Mouse (Mus musculus): ENCODE data around the gene Cacna1c. TPM values are rescaled to one million over a fixed set of nuclear protein-coding genes. Genes with fewer than 3 reads are reported as not detected.

Cacna1c gene
- polyA plus RNA-seq, 1 experiment from 2014 or later = 2.8 TPM

DNA sequence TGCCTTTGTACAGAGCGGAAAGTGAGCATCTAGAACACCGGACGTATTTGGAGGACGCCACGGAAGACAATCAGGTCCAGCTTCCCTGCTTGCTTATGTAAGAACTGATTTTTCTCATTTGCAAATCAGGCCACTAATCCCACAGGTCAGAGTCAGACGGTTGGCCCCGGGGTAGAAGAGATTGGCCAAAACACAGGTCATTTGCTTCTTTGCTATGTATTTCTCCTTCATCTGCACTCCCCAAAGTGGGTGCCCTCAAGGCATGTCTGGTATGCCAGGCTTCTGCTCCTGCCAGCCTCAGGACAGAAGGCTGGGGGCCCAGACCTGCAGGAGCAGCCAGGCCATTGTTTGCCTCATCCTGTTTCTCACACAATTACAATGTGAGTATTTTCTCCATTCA lies 328.8 kb downstream of the Cacna1c start:
- DNase-seq (ENCODE audit: low spot score) = no peak
- Histone ChIP-seq H3K4me3 (no peak overlapping the region), H3K36me3 (no peaks in the 10 kb centered on the region), H3K27ac (no peak overlapping the region), H3K9me3 (no peaks in the 10 kb centered on the region), H3K27me3 (ENCODE audit: insufficient read depth, poor library complexity, severe bottlenecking) (no peaks in the 10 kb centered on the region), H3K4me1 (replicated peaks) (peaks cover 32% of the 10 kb centered on the region)
- 88% methylated on average over 7 of the region's 7 CpGs for WGBS

DNA sequence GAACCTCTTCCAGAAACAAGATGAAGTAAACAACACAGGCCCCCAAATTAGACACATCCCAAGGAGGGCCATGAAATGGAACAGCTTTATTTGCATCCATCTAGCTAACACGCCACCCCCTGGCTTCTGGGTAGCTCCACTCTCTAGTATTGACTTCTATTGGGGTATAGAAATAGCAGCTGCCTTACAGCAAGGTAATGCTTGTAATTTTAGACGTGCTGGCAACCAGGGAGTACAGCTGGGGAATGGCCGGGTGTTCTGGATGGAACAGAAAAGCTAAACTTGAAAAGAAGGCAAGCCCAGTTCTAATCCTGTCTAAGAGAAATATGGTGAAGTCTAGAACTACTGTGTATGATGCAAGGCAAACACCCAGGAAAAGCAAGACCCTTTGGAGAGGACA lies 329.3 kb downstream of the Cacna1c start:
- H3K4me3 ChIP-seq = no peak overlapping the region
- no peaks in the 10 kb centered on the region for H3K27me3 ChIP-seq (ENCODE audit: insufficient read depth, poor library complexity, severe bottlenecking)
- H3K27ac ChIP-seq = no peak overlapping the region
- WGBS = 84% methylated on average over 3 of the region's 3 CpGs
- no peaks in the 10 kb centered on the region for H3K9me3 ChIP-seq
- no peak for DNase-seq (ENCODE audit: low spot score)
- H3K36me3 ChIP-seq = no peaks in the 10 kb centered on the region
- H3K4me1 ChIP-seq (replicated peaks) = peaks cover 35% of the 10 kb centered on the region

DNA sequence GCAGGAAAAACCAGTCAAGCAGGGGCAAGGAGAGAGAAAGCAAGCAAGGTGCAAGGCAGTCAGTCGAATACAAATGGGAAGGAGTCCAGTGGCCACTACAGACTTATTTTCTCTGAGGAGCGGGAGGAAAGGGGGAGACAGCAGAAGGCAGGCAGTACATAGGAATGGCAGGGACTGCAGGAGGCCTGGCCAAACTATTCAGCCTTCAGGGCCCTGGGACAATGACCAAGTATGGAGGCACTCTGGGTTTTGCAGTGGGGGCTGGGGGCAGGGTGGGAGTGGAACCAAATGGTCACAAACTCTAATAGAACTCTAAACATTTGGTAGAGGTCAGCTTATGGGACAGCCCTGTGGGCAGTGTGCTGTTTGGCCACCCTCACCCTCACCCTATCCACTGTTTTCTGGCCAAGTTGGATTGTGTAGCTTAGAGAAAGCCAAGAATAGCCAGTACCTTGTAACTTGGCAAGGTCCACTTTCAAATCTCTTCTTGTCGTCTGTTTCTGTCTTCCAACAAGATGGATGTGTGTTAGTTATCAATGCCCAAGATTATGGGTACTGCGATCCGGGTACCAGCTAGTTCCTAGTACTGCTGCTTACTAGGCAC lies 330.3 kb downstream of the Cacna1c start:
- DNase-seq (ENCODE audit: low spot score) = no peak
- Histone ChIP-seq H3K27ac (no peak overlapping the region), H3K4me3 (no peak overlapping the region), H3K36me3 (no peaks in the 10 kb centered on the region), H3K9me3 (no peaks in the 10 kb centered on the region), H3K4me1 (replicated peaks) (peaks cover 34% of the 10 kb centered on the region), H3K27me3 (ENCODE audit: insufficient read depth, poor library complexity, severe bottlenecking) (no peaks in the 10 kb centered on the region)
- WGBS = 78% methylated on average over 5 of the region's 5 CpGs

DNA sequence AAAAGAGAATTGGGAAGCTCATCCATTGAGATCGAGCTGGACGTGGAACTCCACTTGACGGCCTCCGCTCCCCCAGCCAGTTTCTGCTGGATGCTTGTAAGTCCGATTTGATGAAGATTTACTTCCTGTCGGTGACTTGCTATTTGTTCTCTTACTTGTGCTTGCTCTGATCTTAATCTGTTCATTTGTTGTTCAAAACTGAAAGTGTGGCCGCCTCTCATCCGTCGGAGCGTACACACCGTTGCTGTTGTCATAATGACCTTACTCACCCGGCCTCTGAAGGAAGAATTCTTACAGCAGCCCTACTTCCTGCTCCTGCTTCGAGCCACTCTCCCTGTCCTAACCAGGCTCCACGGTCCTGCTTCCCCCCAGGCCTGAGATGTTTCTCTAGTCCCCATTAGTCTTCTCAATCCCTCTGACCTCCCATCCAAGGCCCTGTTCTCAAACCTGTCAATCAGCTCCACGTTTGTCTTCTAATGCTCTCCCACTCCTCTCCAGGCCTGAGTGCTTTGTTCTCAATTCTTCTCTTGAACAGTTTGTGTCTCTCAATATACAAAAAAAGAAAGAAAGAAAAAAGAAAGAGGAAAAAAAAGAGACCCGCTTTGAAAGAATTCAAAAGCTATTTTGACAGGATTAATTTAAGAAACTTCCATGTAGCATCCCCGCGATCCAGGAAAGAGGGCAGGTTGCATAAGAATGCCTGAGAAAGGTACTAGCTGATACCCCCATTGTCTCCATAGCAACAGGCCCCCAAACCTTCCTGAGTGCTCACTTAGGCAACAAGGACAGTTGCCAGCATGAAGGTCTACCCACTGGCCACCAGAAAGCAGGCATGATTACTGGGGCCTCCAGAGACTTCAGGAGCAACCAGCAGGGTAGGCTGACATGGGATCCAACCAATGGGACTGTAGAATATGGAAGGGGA lies 331.3 kb downstream of the Cacna1c start:
- Histone ChIP-seq H3K4me1 (replicated peaks) (peaks cover 25% of the 10 kb centered on the region), H3K27ac (peak overlapping the region; percentile 12; the same call in 1 of the 2 replicates), H3K4me3 (no peak overlapping the region), H3K9me3 (no peaks in the 10 kb centered on the region), H3K36me3 (no peaks in the 10 kb centered on the region), H3K27me3 (ENCODE audit: insufficient read depth, poor library complexity, severe bottlenecking) (no peaks in the 10 kb centered on the region)
- no peak for DNase-seq (ENCODE audit: low spot score)
- 68% methylated on average over 18 of the region's 18 CpGs for WGBS

DNA sequence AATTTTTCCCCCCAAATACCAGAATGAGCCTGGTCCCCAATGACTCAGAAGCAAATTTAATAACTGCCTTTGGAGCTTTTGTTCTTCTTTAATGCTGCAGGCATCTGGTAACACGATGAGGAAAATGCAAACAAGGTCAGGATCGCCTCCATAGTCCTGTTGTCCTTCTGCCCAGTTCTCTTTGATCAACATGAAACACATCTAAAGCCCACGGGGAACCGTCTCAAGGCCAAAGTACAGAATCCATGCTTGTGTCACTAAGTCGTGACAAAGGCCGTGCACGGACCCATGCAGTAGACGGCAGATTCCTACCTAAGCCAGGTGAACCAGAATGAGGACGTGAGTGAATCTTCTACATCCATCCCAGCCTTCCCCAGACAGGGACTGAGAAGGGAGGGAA lies 333.5 kb downstream of the Cacna1c start:
- Histone ChIP-seq H3K9me3 (no peaks in the 10 kb centered on the region), H3K36me3 (no peaks in the 10 kb centered on the region), H3K27ac (no peak overlapping the region), H3K27me3 (ENCODE audit: insufficient read depth, poor library complexity, severe bottlenecking) (no peaks in the 10 kb centered on the region), H3K4me3 (no peak overlapping the region), H3K4me1 (replicated peaks) (peaks cover 25% of the 10 kb centered on the region)
- no peak for DNase-seq (ENCODE audit: low spot score)
- 89% methylated on average over 9 of the region's 9 CpGs for WGBS

DNA sequence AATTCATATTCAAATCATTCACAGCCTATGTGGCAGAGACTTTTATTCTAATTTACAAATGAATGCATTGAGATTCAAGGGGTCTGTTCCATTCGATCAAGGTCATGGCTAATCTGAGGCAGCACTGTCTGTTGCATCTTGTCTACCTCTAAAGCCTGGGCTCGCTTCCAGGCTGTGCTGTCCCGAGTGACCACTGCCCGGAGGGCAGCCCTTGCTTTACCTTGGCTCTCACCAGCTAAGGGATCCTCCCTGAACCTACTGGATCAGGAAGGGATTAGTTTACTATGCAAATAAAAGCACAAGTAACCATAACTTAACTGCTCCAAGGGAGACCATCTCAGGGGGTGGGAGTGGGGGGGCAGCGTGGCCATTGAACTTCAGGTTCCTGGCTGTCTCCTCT lies 334.1 kb downstream of the Cacna1c start:
- H3K4me1 ChIP-seq (replicated peaks) = peaks cover 19% of the 10 kb centered on the region
- no peak overlapping the region for H3K4me3 ChIP-seq
- 80% methylated on average over 5 of the region's 5 CpGs for WGBS
- no peaks in the 10 kb centered on the region for H3K36me3 ChIP-seq
- DNase-seq (ENCODE audit: low spot score) = no peak
- no peaks in the 10 kb centered on the region for H3K27me3 ChIP-seq (ENCODE audit: insufficient read depth, poor library complexity, severe bottlenecking)
- H3K27ac ChIP-seq = no peak overlapping the region
- no peaks in the 10 kb centered on the region for H3K9me3 ChIP-seq

DNA sequence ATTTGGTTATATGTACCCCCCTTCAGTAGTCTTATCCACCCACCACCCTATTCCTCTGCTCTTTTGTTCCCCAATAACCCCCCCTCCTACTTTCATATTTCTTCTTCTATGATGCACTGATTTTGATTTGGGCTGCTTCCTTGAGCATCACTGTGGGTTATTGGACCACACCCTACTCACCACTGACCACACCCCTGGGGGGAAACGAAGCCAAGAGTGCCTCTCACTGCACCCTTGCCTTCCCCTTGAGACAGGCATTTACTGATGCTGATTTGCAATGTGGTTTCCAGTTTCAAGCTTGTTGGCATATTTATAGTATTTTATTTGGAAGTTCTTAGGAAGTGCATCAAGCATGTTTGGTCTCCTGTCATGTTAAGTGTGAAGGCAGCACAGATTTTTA lies 337.8 kb downstream of the Cacna1c start:
- peaks cover 3% of the 10 kb centered on the region; the same call in 1 of the 2 replicates for H3K4me1 ChIP-seq (replicated peaks)
- H3K36me3 ChIP-seq = no peaks in the 10 kb centered on the region
- 78% methylated on average over 1 of the region's 1 CpGs for WGBS
- H3K9me3 ChIP-seq = no peaks in the 10 kb centered on the region
- H3K27ac ChIP-seq = no peak overlapping the region
- no peaks in the 10 kb centered on the region for H3K27me3 ChIP-seq (ENCODE audit: insufficient read depth, poor library complexity, severe bottlenecking)
- no peak overlapping the region for H3K4me3 ChIP-seq
- no peak for DNase-seq (ENCODE audit: low spot score)

DNA sequence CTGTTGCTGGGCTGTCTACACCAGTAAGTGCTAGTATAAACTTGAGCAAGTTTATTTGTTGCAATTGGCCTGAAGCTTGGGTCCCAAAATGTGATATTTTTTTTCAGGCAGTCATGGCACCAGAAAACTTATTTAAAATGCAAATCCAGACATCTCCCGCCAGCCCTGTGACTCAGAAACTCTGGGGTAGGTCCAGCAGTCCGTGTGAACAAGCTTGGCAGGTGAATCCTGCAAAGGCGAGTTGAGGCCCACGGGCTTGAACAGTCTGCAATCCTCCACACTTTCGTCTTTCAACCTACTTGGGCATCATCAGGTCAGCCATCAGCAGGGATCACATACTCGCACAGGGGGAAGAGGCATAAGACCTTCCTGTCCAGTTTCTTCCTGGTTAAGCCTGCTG lies 344.1 kb downstream of the Cacna1c start:
- Histone ChIP-seq H3K27me3 (ENCODE audit: insufficient read depth, poor library complexity, severe bottlenecking) (no peaks in the 10 kb centered on the region), H3K9me3 (no peaks in the 10 kb centered on the region), H3K4me3 (no peak overlapping the region), H3K4me1 (replicated peaks) (0 out of 2 replicates have a peak, but pooled peaks cover 5% of the 10 kb centered on the region), H3K36me3 (no peaks in the 10 kb centered on the region), H3K27ac (no peak overlapping the region)
- no peak for DNase-seq (ENCODE audit: low spot score)
- WGBS = 79% methylated on average over 6 of the region's 6 CpGs

DNA sequence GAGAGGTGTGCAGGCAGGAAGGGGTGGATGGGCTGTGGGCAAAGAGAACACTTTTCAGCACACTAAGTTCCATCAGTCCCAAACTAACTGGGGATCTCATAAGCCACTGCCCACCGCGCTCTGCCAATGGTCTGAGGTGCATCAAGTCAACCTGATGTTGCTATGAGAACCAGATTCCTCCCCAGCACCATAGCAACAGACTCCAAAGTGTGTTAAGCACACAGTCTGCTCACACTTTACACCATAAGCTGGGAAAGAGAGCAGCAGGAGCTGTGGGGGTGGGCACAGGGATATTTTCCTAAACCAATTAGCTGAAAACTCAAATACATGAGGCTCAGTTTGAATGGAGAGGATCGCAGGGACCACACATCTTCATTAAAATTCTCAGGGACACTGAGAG lies 345.1 kb downstream of the Cacna1c start:
- Histone ChIP-seq H3K27ac (no peak overlapping the region), H3K4me1 (replicated peaks) (peaks cover 12% of the 10 kb centered on the region), H3K36me3 (no peaks in the 10 kb centered on the region), H3K9me3 (no peaks in the 10 kb centered on the region), H3K27me3 (ENCODE audit: insufficient read depth, poor library complexity, severe bottlenecking) (no peaks in the 10 kb centered on the region), H3K4me3 (no peak overlapping the region)
- 81% methylated on average over 3 of the region's 3 CpGs for WGBS
- DNase-seq (ENCODE audit: low spot score) = no peak

DNA sequence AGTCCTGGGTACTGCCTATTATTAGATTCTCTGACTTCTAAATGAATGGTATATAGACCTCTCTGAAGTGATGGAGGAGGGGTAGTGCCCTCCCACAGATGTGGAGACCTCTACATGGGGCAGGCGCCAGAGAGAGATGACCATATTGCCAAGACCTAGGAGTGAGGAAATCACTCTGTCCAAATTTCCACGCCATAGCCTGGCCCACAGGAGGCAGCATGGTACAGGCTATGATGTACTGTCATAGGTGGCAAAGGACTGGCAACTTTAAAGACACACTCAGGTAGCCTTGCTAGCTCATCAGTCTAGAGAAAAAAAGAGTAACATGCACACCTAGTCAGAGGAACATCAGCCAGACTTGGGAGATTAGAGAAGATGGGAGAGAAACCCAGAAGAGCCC lies 347.6 kb downstream of the Cacna1c start:
- WGBS = 85% methylated on average over 2 of the region's 2 CpGs
- H3K4me1 ChIP-seq (replicated peaks) = peaks cover 25% of the 10 kb centered on the region
- no peaks in the 10 kb centered on the region for H3K27me3 ChIP-seq (ENCODE audit: insufficient read depth, poor library complexity, severe bottlenecking)
- H3K27ac ChIP-seq = no peak overlapping the region
- H3K36me3 ChIP-seq = no peaks in the 10 kb centered on the region
- H3K4me3 ChIP-seq = no peak overlapping the region
- H3K9me3 ChIP-seq = no peaks in the 10 kb centered on the region
- DNase-seq (ENCODE audit: low spot score) = no peak

DNA sequence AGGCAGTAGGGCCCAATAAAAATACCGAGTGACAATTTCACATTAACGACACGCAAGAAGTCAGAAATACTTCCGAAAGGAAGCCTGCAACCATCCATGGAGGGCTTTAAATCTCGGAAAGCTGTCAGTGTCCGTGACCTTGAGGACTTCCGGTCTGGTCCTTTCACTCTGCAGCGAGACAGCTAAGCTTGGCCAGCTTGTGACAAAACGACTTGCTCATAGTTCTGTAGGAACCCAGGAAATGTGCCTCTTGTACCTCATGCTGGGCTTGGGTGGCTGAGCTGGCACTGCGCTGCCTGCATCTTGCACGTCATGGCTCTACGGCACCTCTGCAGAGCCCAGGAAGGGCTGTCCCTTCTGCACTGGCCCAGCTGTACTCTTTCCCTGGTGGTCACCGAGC lies 348.5 kb downstream of the Cacna1c start:
- DNase-seq (ENCODE audit: low spot score) = no peak
- Histone ChIP-seq H3K9me3 (no peaks in the 10 kb centered on the region), H3K27ac (peak overlapping the region; percentile 24; the same call in 1 of the 2 replicates), H3K4me3 (no peak overlapping the region), H3K36me3 (no peaks in the 10 kb centered on the region), H3K4me1 (replicated peaks) (peaks cover 25% of the 10 kb centered on the region), H3K27me3 (ENCODE audit: insufficient read depth, poor library complexity, severe bottlenecking) (no peaks in the 10 kb centered on the region)
- 85% methylated on average over 13 of the region's 13 CpGs for WGBS

DNA sequence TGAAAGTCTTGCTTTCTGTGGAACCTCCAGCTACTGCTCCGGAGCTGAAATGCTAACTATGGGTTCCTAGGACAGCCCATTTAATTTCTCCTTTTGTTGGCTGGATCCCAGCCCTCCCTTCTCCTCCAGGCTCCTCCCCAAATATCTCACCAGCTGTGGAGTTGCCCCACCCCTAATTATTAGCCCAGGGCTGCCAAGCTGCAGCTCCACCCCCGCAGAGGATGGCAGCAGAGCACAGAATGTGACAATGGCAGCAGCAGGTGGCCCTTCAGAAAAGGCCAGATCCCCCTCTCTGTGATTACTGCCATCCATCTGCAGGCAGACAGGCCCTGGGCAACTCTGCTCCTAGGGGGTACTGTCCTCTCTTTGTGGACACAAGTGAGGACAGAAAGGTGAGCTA lies 350.4 kb downstream of the Cacna1c start:
- Histone ChIP-seq H3K9me3 (no peaks in the 10 kb centered on the region), H3K27ac (peak overlapping the region; percentile 67), H3K4me3 (no peak overlapping the region), H3K4me1 (replicated peaks) (peaks cover 30% of the 10 kb centered on the region), H3K36me3 (no peaks in the 10 kb centered on the region), H3K27me3 (ENCODE audit: insufficient read depth, poor library complexity, severe bottlenecking) (no peaks in the 10 kb centered on the region)
- WGBS = 8% methylated on average over 2 of the region's 2 CpGs
- peak; percentile 46 for DNase-seq (ENCODE audit: low spot score)

DNA sequence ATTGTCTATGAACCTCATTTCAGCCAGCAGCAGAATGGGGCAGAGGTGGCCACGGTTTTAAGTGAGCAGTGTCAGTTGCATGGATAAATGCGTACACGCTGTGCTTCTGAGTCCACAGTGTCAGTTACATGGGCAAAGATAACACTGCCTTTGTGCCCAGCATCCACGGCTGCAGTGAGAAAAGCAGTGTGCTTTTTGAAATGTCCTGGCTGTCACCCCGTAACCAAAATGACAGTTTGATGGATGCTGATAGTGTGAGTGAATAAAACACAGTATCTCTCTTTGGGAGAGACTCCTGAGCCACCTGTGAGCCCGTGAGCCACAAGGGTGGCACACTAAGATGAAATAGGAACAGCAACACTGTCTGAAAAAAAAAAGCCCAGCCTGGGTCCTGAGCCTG lies 351.0 kb downstream of the Cacna1c start:
- Histone ChIP-seq H3K27me3 (ENCODE audit: insufficient read depth, poor library complexity, severe bottlenecking) (no peaks in the 10 kb centered on the region), H3K9me3 (no peaks in the 10 kb centered on the region), H3K27ac (no peak overlapping the region), H3K4me3 (no peak overlapping the region), H3K4me1 (replicated peaks) (peaks cover 31% of the 10 kb centered on the region), H3K36me3 (no peaks in the 10 kb centered on the region)
- 73% methylated on average over 6 of the region's 6 CpGs for WGBS
- DNase-seq (ENCODE audit: low spot score) = no peak
